Mouse (Mus musculus) adrenal gland, adult 2 months (tissue): Measurements from ENCODE around the gene Spire2. TPM values are rescaled to one million over a fixed set of nuclear protein-coding genes. Genes with fewer than 3 reads are reported as not detected.
"Not testable (repeated sequence)": the region's sequence is repeated elsewhere in the genome, so short reads cannot be mapped to it uniquely, and the experiment has no call there.

ENCODE experiments used
- DNase-seq: peaks from one replicate; pipeline ENCODE4 v3.0.0; 2021
- long read RNA-seq: library from polyadenylated mRNA; stranded (forward); transcript quantifications from one replicate; pipeline ENCODE4 v2.0.0, GENCODE M21; 2021
- polyA plus RNA-seq: library from polyadenylated mRNA; depleted of rRNA; stranded (reverse); fragments of >200 nt; gene quantifications from 2 replicates; pipeline ENCODE4 v1.2.3, GENCODE M21; 2012; rRNA removed
- total RNA-seq, 2 experiments: library from RNA; stranded (reverse); gene quantifications; 2 replicates each; pipeline ENCODE4 v1.2.3; 2021

The Spire2 gene
- total RNA-seq (1 to 10 TPM; 1.4 to 2.6 TPM), polyA plus RNA-seq (0.93 and 3.0 TPM in 2 replicates)
- long read RNA-seq, partial matches to known transcripts: 0 of 4 reads
- long read RNA-seq, other reads (novel, unspliced or antisense): 0 of 4 reads

DNA sequence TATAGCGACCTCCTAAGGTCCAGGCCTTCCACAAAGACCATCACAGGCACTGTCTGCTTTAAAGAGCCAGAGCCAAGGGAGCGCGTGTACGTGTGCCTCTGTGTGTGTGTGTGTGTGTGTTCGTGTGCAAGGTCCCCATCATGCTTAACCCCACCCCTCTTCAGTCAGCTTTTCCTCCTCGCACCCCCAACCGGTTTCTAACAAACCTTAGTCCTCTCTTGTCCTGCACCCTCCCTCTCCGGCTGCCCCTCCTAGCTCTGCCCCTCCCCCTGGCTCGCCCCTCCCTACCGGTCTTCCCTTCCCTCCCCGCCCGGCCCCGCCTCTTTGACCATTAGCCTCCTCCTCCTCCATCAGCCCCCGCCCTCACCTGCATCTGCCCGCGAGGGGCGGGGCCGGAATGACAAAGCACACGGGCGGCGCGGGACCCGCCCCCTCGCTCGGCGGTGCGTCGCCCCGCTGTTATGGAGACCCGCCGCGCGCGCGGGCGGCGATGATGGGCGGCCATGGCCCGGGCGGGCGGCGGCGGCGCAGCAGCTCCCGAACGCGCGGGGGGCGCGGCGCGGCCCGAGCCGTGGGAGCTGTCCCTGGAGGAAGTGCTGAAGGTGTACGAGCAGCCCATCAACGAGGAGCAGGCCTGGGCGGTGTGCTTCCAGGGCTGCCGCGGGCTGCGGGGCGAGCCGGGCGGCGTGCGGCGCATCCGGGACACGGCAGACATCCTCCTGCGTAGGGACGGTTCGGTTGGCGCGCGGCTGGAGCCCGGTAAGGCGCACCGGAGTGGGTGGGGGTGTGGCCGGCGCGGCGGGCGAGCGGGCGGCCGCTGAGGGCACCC, at the start of gene Spire2:
Gene Spire2, plus strand, starts transcription at position 452 of the 829 bp plus-strand sequence.
- peak; percentile 82 for DNase-seq

DNA sequence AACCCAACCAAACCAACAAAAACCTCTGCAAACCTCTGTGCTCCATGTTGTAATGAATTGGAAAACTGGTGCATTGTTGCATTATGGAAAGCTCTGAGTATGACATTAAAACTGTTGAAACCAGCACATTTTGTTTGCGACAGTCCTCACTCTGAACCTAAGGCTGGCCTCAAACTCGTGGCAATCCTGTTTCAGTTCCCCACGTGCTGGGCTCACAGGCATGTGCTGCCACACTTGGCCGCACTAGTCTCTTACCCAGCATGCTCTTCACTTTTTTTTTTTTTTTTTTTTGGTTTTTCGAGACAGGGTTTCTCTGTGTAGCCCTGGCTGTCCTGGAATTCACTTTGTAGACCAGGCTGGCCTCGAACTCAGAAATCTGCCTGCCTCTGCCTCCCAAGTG, 49.5 kb upstream of the Spire2 start:
- not testable (repeated sequence) for DNase-seq

DNA sequence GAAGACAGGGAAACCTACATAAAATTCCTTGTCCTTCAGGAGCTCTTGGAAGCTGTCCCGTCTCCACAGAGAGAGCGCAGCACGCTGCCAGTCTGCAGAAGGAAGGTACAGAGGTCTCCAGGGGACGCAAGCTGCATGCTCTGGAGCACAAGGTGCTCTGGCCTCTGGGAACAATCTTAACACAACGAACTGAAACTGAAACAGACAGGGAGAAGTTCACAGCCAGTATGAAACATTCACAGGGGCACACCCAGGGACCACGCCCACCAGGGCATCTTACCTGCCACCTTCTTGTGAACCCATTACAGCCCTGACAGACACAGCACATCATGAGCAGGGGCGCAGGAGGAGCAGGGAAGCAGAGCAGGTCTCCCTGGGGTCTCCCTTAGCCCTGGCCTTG, 48.5 kb upstream of the Spire2 start:
- no peak for DNase-seq

DNA sequence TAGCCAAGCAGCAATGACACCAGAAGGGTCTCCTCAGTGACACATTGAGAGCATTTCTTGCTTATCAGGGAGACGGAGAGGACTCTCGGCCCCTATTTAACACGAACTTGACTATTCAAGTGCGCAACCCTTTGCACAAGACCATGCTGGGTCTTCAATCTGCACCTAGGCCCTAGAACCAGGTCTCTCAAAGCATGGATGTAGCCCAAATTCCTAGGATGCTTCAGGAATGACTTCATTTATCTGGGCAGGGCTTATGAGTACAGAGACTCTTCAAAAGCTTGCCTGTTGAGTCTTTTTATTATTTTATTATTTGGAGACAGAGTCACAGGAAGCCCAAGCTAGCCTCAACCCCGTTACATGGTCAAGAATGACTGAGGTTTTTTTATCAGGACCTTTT, 48.0 kb upstream of the Spire2 start:
- DNase-seq: no peak

DNA sequence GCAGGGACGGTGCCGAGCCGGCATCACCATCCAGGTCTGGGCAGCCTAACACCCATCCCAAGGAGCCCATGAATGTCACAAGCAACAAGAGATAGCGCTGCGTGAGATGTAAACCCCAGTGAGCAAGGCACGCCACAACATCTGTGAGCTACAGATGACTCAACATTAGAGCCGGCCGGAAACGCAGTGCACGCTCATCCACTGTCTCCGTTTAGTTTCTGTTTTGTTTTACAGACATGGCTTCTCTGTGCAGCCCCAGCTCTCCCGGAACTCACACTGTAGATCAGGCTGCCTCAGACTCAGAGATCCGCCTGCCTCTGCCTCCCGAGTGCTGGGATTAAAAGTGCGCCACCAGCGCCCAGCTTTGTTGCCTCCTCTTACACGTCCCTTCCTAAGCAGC, 45.2 kb upstream of the Spire2 start:
- DNase-seq: no peak

DNA sequence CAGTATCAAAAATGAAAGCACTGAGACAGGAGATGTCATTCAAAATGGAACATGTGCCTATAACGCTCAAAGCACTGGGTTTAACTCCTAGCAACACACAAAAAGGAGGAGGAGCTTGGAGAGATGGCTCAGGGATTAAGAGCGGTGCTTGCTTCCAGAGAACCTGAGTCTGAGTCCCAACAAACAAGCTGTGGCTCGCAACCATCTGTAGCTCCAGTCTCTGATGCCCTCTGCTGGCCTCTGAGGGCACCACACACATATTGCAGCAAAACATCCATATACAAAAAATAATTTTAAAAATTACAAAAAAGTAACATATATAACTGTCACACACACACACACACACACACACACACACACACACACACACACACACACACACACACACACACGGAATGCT, 42.3 kb upstream of the Spire2 start:
- no peak for DNase-seq

DNA sequence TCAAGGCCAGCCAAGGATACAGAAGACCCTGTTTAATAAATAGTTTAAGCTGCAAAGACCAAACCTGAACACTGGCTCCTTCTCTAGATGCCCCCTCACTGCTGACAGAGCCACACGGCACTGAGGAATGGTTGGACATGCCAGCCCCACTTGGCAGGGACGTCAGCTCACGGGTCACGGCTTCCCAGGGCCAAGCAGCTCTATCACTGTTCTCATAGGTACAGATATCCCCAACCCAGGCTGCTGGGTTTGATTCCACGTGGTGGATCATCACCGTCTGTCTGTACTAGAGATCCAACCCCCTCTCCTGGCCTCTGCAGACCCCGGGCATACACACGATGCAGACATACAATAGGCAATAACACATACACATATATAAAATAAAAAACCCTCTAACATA, 41.8 kb upstream of the Spire2 start:
- no peak for DNase-seq

DNA sequence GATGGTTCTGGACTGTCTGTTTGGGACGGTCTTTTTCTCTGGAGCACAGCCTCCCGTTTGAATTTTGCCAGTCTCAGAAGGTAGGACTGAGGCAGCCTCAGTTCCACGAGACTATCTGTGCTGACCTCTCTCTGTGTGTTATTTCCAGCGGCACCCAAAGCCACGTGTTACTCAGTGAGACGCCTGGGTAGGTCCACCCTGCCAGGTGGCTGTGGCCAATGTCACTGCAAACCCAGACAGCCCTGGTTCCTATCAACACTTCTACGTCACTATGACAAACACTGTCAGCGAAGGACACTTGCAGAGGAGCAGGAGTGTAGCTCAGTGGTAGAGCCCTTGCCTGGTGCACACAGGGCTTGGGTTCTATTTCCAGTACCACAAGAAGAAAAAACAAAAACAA, 40.8 kb upstream of the Spire2 start:
- no peak for DNase-seq

DNA sequence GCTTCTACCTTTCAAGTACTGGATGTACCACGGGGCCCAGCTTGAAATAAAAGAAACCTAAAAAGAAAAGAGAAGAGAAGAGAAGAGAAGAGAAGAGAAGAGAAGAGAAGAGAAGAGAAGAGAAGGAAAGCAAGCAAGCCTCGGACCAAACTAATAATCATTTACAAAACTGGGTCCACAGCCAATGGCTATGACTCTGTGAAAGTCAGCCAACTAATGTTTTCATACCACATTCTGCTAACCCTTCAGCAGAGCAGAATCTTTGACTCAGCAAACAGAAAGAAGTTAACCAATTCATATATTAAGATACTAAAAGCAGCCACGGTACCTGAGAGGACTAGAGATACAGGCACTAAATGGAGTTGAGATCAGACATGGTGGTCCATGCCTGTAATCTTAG, 40.2 kb upstream of the Spire2 start:
- DNase-seq: no peak

DNA sequence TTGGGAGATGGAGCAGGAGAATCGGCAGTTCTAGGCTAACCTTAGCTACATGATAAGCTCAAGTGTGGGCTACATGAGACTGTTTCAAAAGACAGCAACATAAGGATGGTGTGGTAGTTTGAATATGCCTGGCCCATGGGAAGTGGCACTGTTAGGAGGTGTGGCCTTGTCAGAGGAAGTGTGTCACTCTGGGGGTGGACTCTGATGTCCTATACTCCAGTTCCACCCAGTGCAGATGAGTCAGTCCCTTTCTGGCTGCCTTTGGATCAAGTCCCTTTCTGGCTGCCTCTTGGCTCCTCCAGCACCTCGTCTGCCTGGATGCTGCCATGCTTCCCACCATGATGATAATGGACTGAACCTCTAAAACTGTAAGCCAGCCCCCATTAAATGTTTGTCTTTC, 39.7 kb upstream of the Spire2 start:
- no peak for DNase-seq

DNA sequence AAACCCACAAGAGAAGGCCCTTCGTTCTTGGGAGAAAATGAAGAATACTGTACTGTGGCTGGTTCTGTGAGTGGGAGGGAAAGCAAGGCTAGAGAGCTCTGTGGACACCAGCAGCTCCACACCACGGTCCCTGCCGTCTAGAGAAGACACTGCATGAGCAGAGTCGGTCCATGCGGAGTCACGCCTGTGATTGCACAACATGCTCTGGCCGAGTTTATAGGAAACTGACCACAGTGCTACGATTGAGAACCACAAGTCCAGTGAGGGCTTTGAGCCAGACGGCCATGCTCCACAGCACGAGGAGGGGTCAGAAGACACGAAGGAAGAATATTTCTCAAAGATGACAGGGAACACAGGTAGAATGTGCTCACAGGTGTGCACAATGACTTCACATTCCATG, 34.2 kb upstream of the Spire2 start:
- DNase-seq: no peak

DNA sequence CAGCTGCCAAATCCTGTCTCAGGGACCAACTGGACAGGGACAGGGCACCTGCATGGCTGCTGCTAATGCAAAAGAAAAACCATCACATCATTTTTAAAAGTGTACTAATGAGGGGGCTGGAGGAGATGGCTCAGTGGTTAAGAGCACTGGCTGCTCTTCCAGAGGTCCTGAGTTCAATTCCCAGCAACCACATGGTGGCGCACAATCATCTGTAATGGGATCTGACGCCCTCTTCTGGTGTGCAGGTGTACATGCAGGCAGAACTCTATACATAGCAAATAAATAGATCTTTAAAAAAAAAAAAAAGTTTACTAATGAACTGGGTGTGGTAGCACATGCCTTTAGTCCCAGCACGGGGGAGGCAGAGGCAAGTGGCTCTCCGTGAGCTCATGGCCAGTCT, 23.8 kb upstream of the Spire2 start:
- DNase-seq: no peak

DNA sequence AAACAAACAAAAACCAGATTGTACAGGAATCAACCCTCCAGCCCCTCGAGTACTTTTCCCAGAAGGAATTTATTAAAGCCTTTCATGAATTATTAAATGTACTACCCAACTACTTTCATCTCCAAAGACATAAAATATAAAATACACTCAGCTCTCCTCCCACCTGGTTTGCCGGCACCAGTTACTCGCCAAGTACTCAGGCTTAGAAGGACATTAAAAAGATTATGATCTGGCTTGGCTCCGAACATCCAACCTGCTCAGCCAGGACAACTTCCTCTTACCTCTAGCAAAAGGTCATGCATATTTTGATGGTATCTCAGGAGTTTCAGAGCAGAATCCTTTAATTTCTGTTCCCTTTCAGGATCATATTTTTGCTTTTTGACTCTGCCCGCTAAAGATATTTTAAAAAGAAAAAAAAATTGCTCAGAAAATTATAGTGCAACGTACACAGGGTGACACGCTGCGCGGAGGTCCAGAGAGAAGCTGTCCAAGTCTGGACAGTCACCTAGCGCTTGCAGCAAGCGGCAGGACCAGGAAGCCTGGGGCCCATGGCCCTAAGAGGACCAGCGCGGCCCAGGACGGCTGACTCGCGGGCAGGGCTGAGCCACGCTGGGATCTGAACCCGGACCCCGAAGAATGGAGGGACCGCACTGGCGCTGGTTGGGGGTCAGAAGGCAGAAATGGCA, 14.6 kb upstream of the Spire2 start:
- DNase-seq: no peak

DNA sequence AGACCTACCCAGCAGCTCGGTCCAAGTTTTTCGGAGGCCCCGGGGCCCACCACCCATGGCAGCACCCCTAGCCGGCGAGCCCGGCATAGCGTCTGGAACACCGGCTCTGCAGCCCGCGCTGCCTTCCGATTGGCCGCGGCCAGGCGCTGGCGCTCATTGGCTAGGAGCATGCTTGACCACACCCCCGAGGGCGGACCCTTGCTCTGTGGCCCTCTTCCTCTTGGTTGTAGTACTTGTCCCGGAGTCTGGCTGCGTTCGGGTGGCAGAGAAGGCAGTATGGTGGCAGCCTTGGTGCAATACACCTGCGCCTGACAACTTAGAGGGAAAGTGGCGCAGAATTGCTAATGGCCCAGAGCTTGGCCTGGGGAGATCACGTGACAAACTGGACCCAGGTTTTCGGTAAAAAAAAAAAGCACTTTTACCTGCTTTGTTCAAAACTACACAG, 14.0 kb upstream of the Spire2 start, which contains the start of gene Fanca:
Gene Fanca, minus strand, starts transcription at position 110 of the 445 bp plus-strand sequence.
- DNase-seq: peak; percentile 96

DNA sequence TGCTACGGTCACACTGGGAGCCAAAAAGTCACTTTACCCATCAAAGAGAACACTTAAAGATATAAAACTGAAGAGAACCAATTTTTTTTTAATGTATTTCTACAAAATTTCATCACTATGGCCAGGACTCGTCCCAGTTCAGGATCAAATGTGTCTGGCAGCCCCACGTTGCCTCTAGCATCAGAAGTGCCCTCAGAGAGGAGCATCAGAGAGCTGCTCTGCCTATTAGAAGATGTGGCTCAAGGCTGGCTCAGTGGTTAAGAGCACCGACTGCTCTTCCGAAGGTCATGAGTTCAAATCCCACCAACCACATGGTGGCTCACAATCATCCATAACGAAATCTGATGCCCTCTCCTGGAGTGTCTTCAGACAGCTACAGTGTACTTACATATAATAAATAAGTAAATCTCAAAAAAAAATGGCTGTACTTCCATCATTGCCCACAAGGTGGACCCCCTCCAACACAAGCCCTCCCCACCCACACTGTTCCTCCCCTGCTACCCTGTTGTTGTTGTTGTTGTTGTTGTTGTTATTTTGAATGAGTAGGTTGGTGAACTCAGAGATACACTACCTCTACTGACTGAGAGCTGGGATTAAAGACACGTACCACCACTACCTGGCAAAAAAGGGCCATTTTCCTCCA, 12.9 kb upstream of the Spire2 start:
- DNase-seq: peak; percentile 14

DNA sequence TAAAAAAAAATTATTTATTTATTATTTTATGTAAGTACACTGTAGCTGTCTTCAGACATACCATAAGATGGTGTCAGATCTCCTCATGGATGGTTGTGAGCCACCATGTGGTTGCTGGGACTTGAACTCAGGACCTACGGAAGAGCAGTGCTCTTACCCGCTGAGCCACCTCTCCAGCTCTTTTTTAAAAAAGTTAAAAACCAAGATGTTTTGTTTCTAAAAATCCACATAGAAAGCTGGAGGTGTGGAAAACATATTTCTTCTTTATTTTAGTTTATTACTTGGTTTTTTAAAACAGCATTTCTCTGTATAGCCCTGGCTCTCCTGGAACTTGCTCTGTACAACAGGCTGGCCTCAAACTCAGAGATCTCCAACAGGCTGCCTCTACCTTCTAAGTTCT, 4.0 kb upstream of the Spire2 start:
- no peak for DNase-seq

DNA sequence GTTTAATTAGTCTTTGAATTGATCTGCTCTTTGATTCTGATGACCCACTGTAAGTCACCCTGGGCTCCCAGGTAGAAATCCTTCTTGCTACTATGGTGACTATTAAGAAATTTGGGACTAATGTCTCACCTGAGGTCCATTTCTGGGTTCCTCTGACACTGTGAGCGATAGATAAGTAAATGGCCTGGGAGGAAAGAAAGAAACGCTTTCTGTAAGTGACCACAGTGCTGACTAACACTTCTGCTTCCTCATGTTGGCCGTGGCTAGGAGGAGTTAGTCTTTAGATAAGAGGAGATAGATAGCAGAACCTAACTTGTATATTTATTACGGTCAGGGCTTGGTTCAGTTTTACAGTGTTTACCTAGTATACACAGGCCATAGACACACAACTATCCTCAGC, 3.2 kb upstream of the Spire2 start:
- DNase-seq: no peak

DNA sequence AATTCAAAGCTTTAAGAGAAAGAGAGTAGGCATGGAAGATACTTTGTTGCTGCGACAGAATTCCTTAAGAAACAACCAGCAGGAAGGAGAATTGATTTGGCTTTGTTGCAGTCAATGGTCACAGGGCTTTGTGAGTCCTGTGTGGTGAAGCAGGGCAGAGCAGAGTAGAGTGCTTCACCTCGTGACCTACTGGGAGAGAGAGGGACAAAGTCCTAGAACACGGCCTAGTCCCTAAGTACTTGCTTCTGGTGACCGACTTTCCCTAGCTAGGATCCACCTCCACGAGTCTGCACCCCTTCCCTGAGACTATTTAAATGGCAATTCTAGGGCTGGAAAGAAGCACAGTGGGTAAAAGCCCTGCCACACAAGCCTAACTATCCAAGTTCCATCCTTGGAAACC, 2.6 kb upstream of the Spire2 start:
- DNase-seq: no peak

DNA sequence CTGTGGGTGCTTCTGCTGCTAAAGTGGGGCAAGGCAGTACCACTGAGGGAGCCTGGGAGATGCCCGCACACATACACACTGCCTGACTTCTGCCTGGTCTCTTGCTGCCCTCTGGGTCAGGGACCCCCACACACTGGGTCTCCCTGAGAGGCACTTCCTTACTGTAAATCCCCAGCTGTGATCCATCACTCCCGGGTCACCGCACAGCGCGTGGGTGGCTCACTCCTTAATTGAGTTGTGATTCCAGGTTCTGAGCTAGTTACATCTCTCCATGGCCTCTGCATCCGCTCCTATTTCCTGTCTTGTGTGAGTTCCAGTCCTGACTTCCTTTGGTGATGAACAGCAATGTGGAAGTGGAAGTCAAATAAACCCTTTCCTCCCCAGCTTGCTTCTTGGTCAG, 1.8 kb upstream of the Spire2 start:
- no peak for DNase-seq

DNA sequence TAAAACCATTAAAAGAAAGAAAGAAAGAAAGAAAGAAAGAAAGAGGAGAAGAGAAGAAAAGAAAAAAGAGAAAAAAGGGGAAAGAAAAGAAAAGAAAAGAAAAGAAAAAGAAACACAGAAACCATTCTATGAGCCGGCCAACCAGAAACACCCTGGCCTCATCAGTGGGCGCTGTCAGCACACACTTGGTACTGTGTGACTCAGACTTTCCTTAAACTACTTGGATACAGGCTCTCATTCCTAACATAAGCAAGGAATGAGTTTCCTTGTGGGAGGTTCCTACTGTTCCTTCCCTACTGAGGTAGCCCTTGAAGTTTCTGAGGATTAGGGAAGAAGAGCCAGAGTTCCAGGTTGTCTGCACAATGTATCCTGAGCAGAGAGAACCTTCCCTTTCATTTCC, 1.2 kb upstream of the Spire2 start:
- DNase-seq: no peak

DNA sequence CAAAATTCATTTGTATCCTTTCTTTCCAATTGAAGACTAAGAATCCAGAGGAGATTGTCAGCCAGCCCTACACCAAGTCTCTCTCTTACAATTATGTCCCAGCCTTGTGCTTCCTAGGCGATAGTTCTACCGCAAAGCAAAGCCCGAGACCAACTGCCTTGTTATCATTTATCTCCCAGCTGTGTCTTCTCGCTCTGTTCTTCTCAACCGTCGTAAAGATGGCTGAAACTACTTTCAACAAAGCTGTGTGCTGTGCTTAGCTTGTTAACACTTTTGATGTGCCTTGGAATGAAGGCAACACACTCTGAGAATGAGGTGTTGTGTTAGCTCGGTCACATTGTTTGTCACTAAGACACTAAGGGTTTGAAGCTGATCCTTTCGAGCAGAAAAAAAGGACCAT, 703 bp upstream of the Spire2 start:
- DNase-seq: no peak

DNA sequence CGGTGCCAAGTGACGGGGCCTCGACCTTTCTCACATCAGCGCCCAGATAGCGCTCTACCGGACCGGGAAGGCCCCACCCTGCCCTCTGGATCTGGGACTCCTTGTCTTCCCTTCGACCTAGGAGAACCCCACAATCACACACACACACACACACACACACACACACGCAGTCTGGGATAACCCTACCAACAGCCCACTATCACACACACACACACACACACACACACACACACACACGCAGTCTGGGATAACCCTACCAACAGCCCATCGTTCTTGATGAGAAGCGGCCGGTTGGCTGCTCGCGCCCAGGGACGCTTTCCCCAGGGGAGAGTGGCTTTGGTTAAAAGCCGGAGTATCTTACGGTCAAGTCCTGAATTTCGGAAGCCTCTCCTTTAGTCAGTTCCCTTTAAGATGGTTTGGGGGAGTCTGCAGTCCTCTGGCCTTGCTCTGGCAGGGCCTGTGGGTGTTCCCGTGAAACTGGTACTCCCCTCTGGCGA, 626 bp downstream of the Spire2 start:
- no peak for DNase-seq

DNA sequence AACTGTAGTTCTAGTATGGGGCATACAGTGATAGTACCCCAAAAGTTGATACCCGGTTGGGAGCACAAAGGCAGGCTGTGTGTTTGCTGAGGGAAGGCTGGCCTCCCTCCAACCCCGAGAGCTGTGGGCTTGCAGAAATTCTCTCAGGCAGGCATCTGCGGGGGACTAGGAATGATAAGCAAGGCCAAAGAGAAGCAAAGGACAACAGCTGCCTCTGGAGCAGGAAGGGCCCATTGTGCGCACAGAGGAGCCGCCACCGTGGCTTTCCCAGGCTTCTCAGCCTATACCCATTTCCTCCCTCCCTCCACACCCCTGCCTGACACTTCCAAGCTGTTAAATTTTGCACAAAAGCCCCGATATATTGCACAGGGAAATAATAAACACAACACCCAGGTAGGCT, 1.4 kb downstream of the Spire2 start:
- no peak for DNase-seq
